Mouse (Mus musculus): ENCODE measurements around the gene Hbq1b. TPM values are rescaled to one million over a fixed set of nuclear protein-coding genes. Genes with fewer than 3 reads are reported as not detected.
A peak's percentile ranks its signal among the peaks of the same experiment; 100 is the strongest.

The Hbq1b gene
- polyA plus RNA-seq, 1 experiment from 2014 or later: 5.9 TPM

- Histone ChIP-seq H3K9me3 (replicated peaks) (no peaks in the 10 kb centered on the region), H3K4me1 (no peaks in the 10 kb centered on the region), H3K4me3 (no peak overlapping the region), H3K27me3 (ENCODE audit: low read depth, poor library complexity, severe bottlenecking) (no peaks in the 10 kb centered on the region), H3K36me3 (peaks cover 83% of the 10 kb centered on the region), H3K27ac (no peak overlapping the region)
- no peak for DNase-seq (ENCODE audit: low spot score)
- WGBS: 100% methylated on average over 1 of the region's 1 CpGs
Measured at GRCm38 (mm10) chr11:32253121-32253520, 33.6 kb upstream of the Hbq1b start.

GRCm38 (mm10) chr11:32256146-32256545 lies 30.6 kb upstream of the Hbq1b start:
- Histone ChIP-seq H3K4me3 (no peak overlapping the region), H3K27me3 (ENCODE audit: low read depth, poor library complexity, severe bottlenecking) (no peaks in the 10 kb centered on the region), H3K4me1 (no peaks in the 10 kb centered on the region), H3K9me3 (replicated peaks) (no peaks in the 10 kb centered on the region), H3K27ac (no peak overlapping the region), H3K36me3 (peaks cover 80% of the 10 kb centered on the region)
- 92% methylated on average over 1 of the region's 1 CpGs for WGBS
- DNase-seq (ENCODE audit: low spot score): no peak

- no peaks in the 10 kb centered on the region for H3K27me3 ChIP-seq (ENCODE audit: low read depth, poor library complexity, severe bottlenecking)
- 89% methylated on average over 3 of the region's 3 CpGs for WGBS
- peaks cover 78% of the 10 kb centered on the region for H3K36me3 ChIP-seq
- no peaks in the 10 kb centered on the region for H3K4me1 ChIP-seq
- H3K9me3 ChIP-seq (replicated peaks): no peaks in the 10 kb centered on the region
- peak overlapping the region; percentile 25; the same call in 1 of the 2 replicates for H3K27ac ChIP-seq
- DNase-seq (ENCODE audit: low spot score): no peak
- no peak overlapping the region for H3K4me3 ChIP-seq
Measured at GRCm38 (mm10) chr11:32256566-32256965, 30.2 kb upstream of the Hbq1b start.

- no peak for DNase-seq (ENCODE audit: low spot score)
- Histone ChIP-seq H3K36me3 (peaks cover 43% of the 10 kb centered on the region), H3K9me3 (replicated peaks) (no peaks in the 10 kb centered on the region), H3K4me1 (peaks cover 15% of the 10 kb centered on the region), H3K27ac (no peak overlapping the region; the same call in 1 of the 2 replicates), H3K4me3 (no peak overlapping the region), H3K27me3 (ENCODE audit: low read depth, poor library complexity, severe bottlenecking) (no peaks in the 10 kb centered on the region)
- WGBS: 74% methylated on average over 10 of the region's 10 CpGs
Measured at GRCm38 (mm10) chr11:32262674-32263415, 23.9 kb upstream of the Hbq1b start.

GRCm38 (mm10) chr11:32265117-32265738 lies 21.5 kb upstream of the Hbq1b start:
- 93% methylated on average over 3 of the region's 3 CpGs for whole genome bisulfite sequencing
- H3K27ac ChIP-seq: peak overlapping the region; percentile 36; the same call in 1 of the 2 replicates
- no peak overlapping the region for H3K4me3 ChIP-seq
- peaks cover 19% of the 10 kb centered on the region for H3K4me1 ChIP-seq
- no peaks in the 10 kb centered on the region for H3K9me3 ChIP-seq (replicated peaks)
- H3K36me3 ChIP-seq: peaks cover 25% of the 10 kb centered on the region
- DNase-seq (ENCODE audit: low spot score): no peak
- H3K27me3 ChIP-seq (ENCODE audit: low read depth, poor library complexity, severe bottlenecking): no peaks in the 10 kb centered on the region; the same call in 1 of the 2 replicates

GRCm38 (mm10) chr11:32266194-32266593 lies 20.6 kb upstream of the Hbq1b start:
- Histone ChIP-seq H3K4me3 (no peak overlapping the region), H3K27me3 (ENCODE audit: low read depth, poor library complexity, severe bottlenecking) (no peaks in the 10 kb centered on the region; the same call in 1 of the 2 replicates), H3K27ac (peak overlapping the region; percentile 0; the same call in 1 of the 2 replicates), H3K4me1 (peaks cover 19% of the 10 kb centered on the region), H3K36me3 (peaks cover 15% of the 10 kb centered on the region), H3K9me3 (replicated peaks) (no peaks in the 10 kb centered on the region)
- WGBS: 92% methylated on average over 6 of the region's 6 CpGs
- no peak for DNase-seq (ENCODE audit: low spot score)

GRCm38 (mm10) chr11:32266776-32267175 lies 20.0 kb upstream of the Hbq1b start:
- WGBS: 35% methylated on average over 6 of the region's 6 CpGs
- no peak for DNase-seq (ENCODE audit: low spot score)

GRCm38 (mm10) chr11:32267188-32267884 lies 19.4 kb upstream of the Hbq1b start, which contains the start of gene Nprl3:
Gene Nprl3, minus strand, starts transcription at chr11:32267707.
- peak within 1 kb of the TSS; percentile 98 for H3K27ac ChIP-seq
- WGBS: under 1% methylated on average over 54 of the region's 54 CpGs
- peaks cover 19% of the 10 kb centered on the region for H3K4me1 ChIP-seq
- DNase-seq (ENCODE audit: low spot score): peak; percentile 96
- peaks cover 6% of the 10 kb centered on the region for H3K36me3 ChIP-seq
- no peaks in the 10 kb centered on the region for H3K9me3 ChIP-seq (replicated peaks)
- H3K4me3 ChIP-seq: peak within 1 kb of the TSS; percentile 84
- no peaks in the 10 kb centered on the region; the same call in 1 of the 2 replicates for H3K27me3 ChIP-seq (ENCODE audit: low read depth, poor library complexity, severe bottlenecking)

More at GRCm38 (mm10) chr11:32266776-32267175, 20.0 kb upstream of the Hbq1b start:
- H3K9me3 ChIP-seq (replicated peaks): no peaks in the 10 kb centered on the region
- no peaks in the 10 kb centered on the region; the same call in 1 of the 2 replicates for H3K27me3 ChIP-seq (ENCODE audit: low read depth, poor library complexity, severe bottlenecking)
- peak overlapping the region; percentile 84 for H3K4me3 ChIP-seq
- H3K27ac ChIP-seq: peak overlapping the region; percentile 98
- peaks cover 19% of the 10 kb centered on the region for H3K4me1 ChIP-seq
- H3K36me3 ChIP-seq: peaks cover 11% of the 10 kb centered on the region

- WGBS: 33% methylated on average over 5 of the region's 5 CpGs
- no peak for DNase-seq (ENCODE audit: low spot score)
Measured at GRCm38 (mm10) chr11:32267964-32268363, 18.8 kb upstream of the Hbq1b start.

GRCm38 (mm10) chr11:32268952-32269351 lies 17.8 kb upstream of the Hbq1b start:
- H3K27me3 ChIP-seq (ENCODE audit: low read depth, poor library complexity, severe bottlenecking): no peaks in the 10 kb centered on the region; the same call in 1 of the 2 replicates
- DNase-seq (ENCODE audit: low spot score): no peak
- H3K4me1 ChIP-seq: peaks cover 13% of the 10 kb centered on the region
- H3K27ac ChIP-seq: no peak overlapping the region
- WGBS: 80% methylated on average over 5 of the region's 5 CpGs
- H3K36me3 ChIP-seq: no peaks in the 10 kb centered on the region
- H3K4me3 ChIP-seq: no peak overlapping the region
- H3K9me3 ChIP-seq (replicated peaks): no peaks in the 10 kb centered on the region

More at GRCm38 (mm10) chr11:32267964-32268363, 18.8 kb upstream of the Hbq1b start:
- Histone ChIP-seq H3K9me3 (replicated peaks) (no peaks in the 10 kb centered on the region), H3K27me3 (ENCODE audit: low read depth, poor library complexity, severe bottlenecking) (no peaks in the 10 kb centered on the region; the same call in 1 of the 2 replicates), H3K4me1 (peaks cover 13% of the 10 kb centered on the region), H3K36me3 (no peaks in the 10 kb centered on the region), H3K27ac (peak overlapping the region; percentile 98), H3K4me3 (peak overlapping the region; percentile 84)

- no peaks in the 10 kb centered on the region for H3K9me3 ChIP-seq (replicated peaks)
- no peaks in the 10 kb centered on the region for H3K36me3 ChIP-seq
- no peak overlapping the region for H3K4me3 ChIP-seq
- no peak overlapping the region for H3K27ac ChIP-seq
- no peak for DNase-seq (ENCODE audit: low spot score)
- H3K4me1 ChIP-seq: peaks cover 10% of the 10 kb centered on the region
- 54% methylated on average over 4 of the region's 4 CpGs for WGBS
- peaks cover under 1% of the 10 kb centered on the region; the same call in 1 of the 2 replicates for H3K27me3 ChIP-seq (ENCODE audit: low read depth, poor library complexity, severe bottlenecking)
Measured at GRCm38 (mm10) chr11:32271178-32271577, 15.6 kb upstream of the Hbq1b start.

GRCm38 (mm10) chr11:32276347-32276746 lies 10.4 kb upstream of the Hbq1b start, which contains the start of gene Hba-x:
Gene Hba-x, plus strand, starts transcription at chr11:32276400.
- Histone ChIP-seq H3K4me1 (no peaks in the 10 kb centered on the region), H3K4me3 (no peak within 1 kb of the TSS), H3K36me3 (no peaks in the 10 kb centered on the region), H3K27ac (no peak within 1 kb of the TSS), H3K9me3 (replicated peaks) (no peaks in the 10 kb centered on the region), H3K27me3 (ENCODE audit: low read depth, poor library complexity, severe bottlenecking) (peaks cover 35% of the 10 kb centered on the region)
- 74% methylated on average over 3 of the region's 3 CpGs for WGBS
- no peak for DNase-seq (ENCODE audit: low spot score)
